7 mouse cellular contexts compared by ENCODE assay signal in genomic region chr7:80132541-80132940, GRCm38 (mm10). TPM values are rescaled to one million over a fixed set of nuclear protein-coding genes. Genes with fewer than 3 reads are reported as not detected.
A peak's percentile ranks its signal among the peaks of the same experiment; 100 is the strongest.
DNase-seq lines count a peak whose midpoint lies in the region; ATAC-seq and TF ChIP-seq lines count a peak whose summit lies in the region.

No protein-coding gene starts in this region.

- peak; percentile 78 for ATAC-seq in erythroblast, adult 5-6 weeks (replicated peaks; ENCODE audit: low FRiP score, poor library complexity, severe bottlenecking)

- peaks cover 13% of the 10 kb centered on the region for H3K9me3 ChIP-seq in E14TG2a.4 (ENCODE audit: low read length)

- no peak overlapping the region for H3K27ac ChIP-seq in layer of hippocampus, adult 2 months

- TF ChIP-seq CTCF in layer of hippocampus, adult 2 months (conservative IDR thresholded peaks at IDR 0.05), result peak; percentile 83
- peak; percentile 83 for TF ChIP-seq CTCF in E14TG2a.4 (conservative IDR thresholded peaks at IDR 0.05; ENCODE audit: low read length)
- peak; percentile 59 for TF ChIP-seq CTCF in lung, adult 2 months (IDR thresholded peaks at IDR 0.05; ENCODE audit: insufficient read depth, low read length)

- no peaks in the 10 kb centered on the region for H3K27me3 ChIP-seq in E14TG2a.4 (ENCODE audit: insufficient read depth, low read length)

- H3K36me3 ChIP-seq in E14TG2a.4 (ENCODE audit: insufficient read depth, low read length), result no peaks in the 10 kb centered on the region

- H3K4me3 ChIP-seq in layer of hippocampus, adult 2 months, result no peak overlapping the region
- no peak overlapping the region for H3K4me3 ChIP-seq in E14TG2a.4 (replicated peaks; ENCODE audit: low read length)
- no peak overlapping the region for H3K4me3 ChIP-seq in lung, adult 2 months (replicated peaks; ENCODE audit: extremely low read depth, low read depth, low read length)

- DNase-seq in layer of hippocampus, adult 2 months (ENCODE audit: low spot score in 2 of 2), result peak in 1 of 2 experiments; percentile 32
- no peak for DNase-seq in layer of hippocampus, adult 9-11 months
- peak; percentile 65 for DNase-seq in T-cell, adult 2 months (ENCODE audit: low spot score)
- no peak for DNase-seq in lung, adult 2 months
- peak; percentile 71 to 73 for DNase-seq in spleen, postnatal 36 days (ENCODE audit: low spot score in 2 of 2)

- 56% methylated on average over 9 of the region's 9 CpGs for WGBS in lung, adult 2 months

- no peak for TF ChIP-seq POLR2A in lung, adult 2 months (IDR thresholded peaks at IDR 0.05; ENCODE audit: borderline replicate concordance, extremely low read depth, low read depth, low read length)

- peaks cover 65% of the 10 kb centered on the region for H3K4me1 ChIP-seq in E14TG2a.4 (replicated peaks; ENCODE audit: low read depth, low read length)
- H3K4me1 ChIP-seq in lung, adult 2 months (ENCODE audit: control insufficient read depth, insufficient read depth, low read length), result peaks cover 9% of the 10 kb centered on the region

RNA-seq across cellular contexts. Expression of gene Idh2, which starts 17.3 kb away (rescaled TPM):
- total RNA-seq in layer of hippocampus, adult 2 months (2021), result 10 to 100 TPM; 63.8 to 69.8 TPM
- total RNA-seq in erythroblast, adult 5-6 weeks (2015; ENCODE audit: low replicate concordance), result 20.3 and 31.3 TPM in 2 replicates
- 17.6 and 24.5 TPM in 2 replicates for total RNA-seq in erythroblast, adult 5-6 weeks (2017; ENCODE audit: low replicate concordance)
- polyA plus RNA-seq in lung, adult 2 months (2012; rRNA removed), result 144 and 162 TPM in 2 replicates

RNA-seq across cellular contexts. Expression of gene Sema4b, which starts 54.1 kb away (rescaled TPM):
- total RNA-seq in layer of hippocampus, adult 2 months (2021), result 10 to 100 TPM; 25.7 to 27.5 TPM
- total RNA-seq in erythroblast, adult 5-6 weeks (2015; ENCODE audit: low replicate concordance), result 19.9 and 22.1 TPM in 2 replicates
- 33.7 and 49.8 TPM in 2 replicates for total RNA-seq in erythroblast, adult 5-6 weeks (2017; ENCODE audit: low replicate concordance)
- 14.7 and 19.0 TPM in 2 replicates for polyA plus RNA-seq in lung, adult 2 months (2012; rRNA removed)

Comparison
In these comparisons a context has a peak if more than half of its experiments do, and no peak if none do; other contexts are left out.
1. DNase-seq: peak in T-cell, adult 2 months (single experiment) and spleen, postnatal 36 days (2 of 2); none in layer of hippocampus, adult 9-11 months (single experiment) and lung, adult 2 months (single experiment).
2. Peak in every context shown above with its lines, with median percentiles within 50 percentile points of each other: CTCF ChIP-seq.